Mouse (Mus musculus) stomach, postnatal 0 days (tissue): ENCODE measurements around the gene Spata32.

Source experiments
- CTCF ChIP-seq: IDR thresholded peaks from 2 replicates; pipeline ENCODE4 v1.5.1; 2016; ENCODE audit warnings: antibody characterized with exemption, low read depth, mild to moderate bottlenecking, moderate library complexity
- EP300 ChIP-seq: optimal IDR thresholded peaks from 2 replicates; pipeline ENCODE3; 2016; ENCODE audit warnings: antibody characterized with exemption

GRCm38 (mm10) chr11:103219259-103219658 lies 1.0 kb upstream of the Spata32 start:
- no peak for TF ChIP-seq CTCF
- TF ChIP-seq EP300, result no peak
